ENCODE assay signal across 7 mouse cellular contexts in genomic region chr2:156202848-156203437, GRCm38 (mm10). TPM values are rescaled to one million over a fixed set of nuclear protein-coding genes. Genes with fewer than 3 reads are reported as not detected.
A peak's percentile ranks its signal among the peaks of the same experiment; 100 is the strongest.
DNase-seq lines count a peak whose midpoint lies in the region; ATAC-seq and TF ChIP-seq lines count a peak whose summit lies in the region.

No protein-coding gene starts in this region.

- DNase-seq in MEL (ENCODE audit: low read depth, low spot score): peak; percentile 59
- DNase-seq in adrenal gland, postnatal 10 days: peak; percentile 78
- peak; percentile 58 to 68 for DNase-seq in left cerebral cortex, postnatal 25 days (ENCODE audit: low spot score in 2 of 2)

- ATAC-seq in forebrain, embryonic 15.5 days (replicated peaks): 0 out of 2 replicates have a peak, but pooled peaks have one; percentile 38
- peak; percentile 86 for ATAC-seq in hindbrain, embryonic 13.5 days (ENCODE audit: low FRiP score)
- ATAC-seq in neural tube, embryonic 13.5 days (ENCODE audit: low read depth): peak; percentile 88
- ATAC-seq in erythroid progenitor cell, adult 5-6 weeks (replicated peaks; ENCODE audit: low FRiP score, poor library complexity, severe bottlenecking): no peak

- no peak for TF ChIP-seq POLR2A in MEL (IDR thresholded peaks at IDR 0.05; ENCODE audit: control insufficient read depth in 1 of 2, insufficient read depth in 1 of 2, low read depth in 1 of 2, low read length in 2 of 2, poor library complexity in 1 of 2)

- TF ChIP-seq EP300 in MEL (IDR thresholded peaks at IDR 0.05; ENCODE audit: low read depth in 1 of 2, low read length in 2 of 2): no peak; a peak in 1 of 4 replicates

- H3K9ac ChIP-seq in MEL (ENCODE audit: control insufficient read depth, low read depth, low read length, poor library complexity, severe bottlenecking): no peak overlapping the region
- peak overlapping the region; percentile 9; the same call in 1 of the 2 replicates for H3K9ac ChIP-seq in forebrain, embryonic 15.5 days (replicated peaks)
- no peak overlapping the region; the same call in 1 of the 2 replicates for H3K9ac ChIP-seq in hindbrain, embryonic 13.5 days
- H3K9ac ChIP-seq in neural tube, embryonic 13.5 days: peak overlapping the region; percentile 45; the same call in 1 of the 2 replicates

- peaks cover 5 to 17% of the 10 kb centered on the region in 2 experiments for H3K36me3 ChIP-seq in MEL (ENCODE audit: control insufficient read depth in 1 of 2, insufficient read depth in 2 of 2, low read length in 2 of 2)
- peaks cover 7% of the 10 kb centered on the region for H3K36me3 ChIP-seq in forebrain, embryonic 15.5 days
- peaks cover 14% of the 10 kb centered on the region for H3K36me3 ChIP-seq in hindbrain, embryonic 13.5 days
- H3K36me3 ChIP-seq in neural tube, embryonic 13.5 days: peaks cover 31% of the 10 kb centered on the region

- peaks cover 5 to 11% of the 10 kb centered on the region in 2 experiments; a peak in 3 of 4 replicates for H3K4me1 ChIP-seq in MEL (ENCODE audit: control insufficient read depth in 1 of 2, insufficient read depth in 2 of 2, low read length in 2 of 2)
- H3K4me1 ChIP-seq in forebrain, embryonic 15.5 days: peaks cover 34% of the 10 kb centered on the region
- H3K4me1 ChIP-seq in hindbrain, embryonic 13.5 days (replicated peaks): peaks cover 39% of the 10 kb centered on the region
- H3K4me1 ChIP-seq in neural tube, embryonic 13.5 days (replicated peaks): peaks cover 38% of the 10 kb centered on the region

- no peaks in the 10 kb centered on the region for H3K9me3 ChIP-seq in MEL (replicated peaks; ENCODE audit: insufficient read depth, low read length)
- H3K9me3 ChIP-seq in forebrain, embryonic 15.5 days: no peaks in the 10 kb centered on the region
- no peaks in the 10 kb centered on the region for H3K9me3 ChIP-seq in hindbrain, embryonic 13.5 days
- no peaks in the 10 kb centered on the region for H3K9me3 ChIP-seq in neural tube, embryonic 13.5 days

- TF ChIP-seq RAD21 in MEL (IDR thresholded peaks at IDR 0.05; ENCODE audit: low read depth, low read length): no peak

- H3K27ac ChIP-seq in MEL (ENCODE audit: control insufficient read depth, low read depth, low read length): no peak overlapping the region
- H3K27ac ChIP-seq in forebrain, embryonic 15.5 days (replicated peaks): peak overlapping the region; percentile 68
- H3K27ac ChIP-seq in hindbrain, embryonic 13.5 days: peak overlapping the region; percentile 80
- H3K27ac ChIP-seq in neural tube, embryonic 13.5 days (replicated peaks): peak overlapping the region; percentile 82

- TF ChIP-seq CTCF in MEL (IDR thresholded peaks at IDR 0.05 in 2 of 3, conservative IDR thresholded peaks at IDR 0.05 in 1 of 3; ENCODE audit: control insufficient read depth in 1 of 3, insufficient read depth in 1 of 3, low read depth in 2 of 3, low read length in 3 of 3, poor library complexity in 1 of 3, severe bottlenecking in 1 of 3): no peak

- 13% methylated on average over 3 of the region's 3 CpGs for WGBS in forebrain, embryonic 15.5 days
- 47% methylated on average over 3 of the region's 3 CpGs for WGBS in hindbrain, embryonic 13.5 days
- 40% methylated on average over 3 of the region's 3 CpGs for WGBS in neural tube, embryonic 13.5 days

- H3K4me3 ChIP-seq in MEL (ENCODE audit: control insufficient read depth in 1 of 2, insufficient read depth in 1 of 2, low read depth in 2 of 2, low read length in 2 of 2): no peak overlapping the region
- H3K4me3 ChIP-seq in forebrain, embryonic 15.5 days: no peak overlapping the region
- H3K4me3 ChIP-seq in hindbrain, embryonic 13.5 days: no peak overlapping the region
- no peak overlapping the region for H3K4me3 ChIP-seq in neural tube, embryonic 13.5 days

- no peaks in the 10 kb centered on the region for H3K27me3 ChIP-seq in MEL (ENCODE audit: control insufficient read depth in 1 of 2, insufficient read depth in 2 of 2, low read length in 2 of 2)
- H3K27me3 ChIP-seq in forebrain, embryonic 15.5 days: no peaks in the 10 kb centered on the region
- no peaks in the 10 kb centered on the region for H3K27me3 ChIP-seq in hindbrain, embryonic 13.5 days
- no peaks in the 10 kb centered on the region for H3K27me3 ChIP-seq in neural tube, embryonic 13.5 days

- intact Hi-C loops in left cerebral cortex, postnatal 25 days (cut with DNase I): no loop called here

- H3K4me2 ChIP-seq in forebrain, embryonic 15.5 days (replicated peaks): no peak overlapping the region
- H3K4me2 ChIP-seq in hindbrain, embryonic 13.5 days: peak overlapping the region; percentile 6; the same call in 1 of the 2 replicates
- 0 out of 2 replicates have a peak overlapping the region, but pooled peaks have one; percentile 9 for H3K4me2 ChIP-seq in neural tube, embryonic 13.5 days

- H3K79me2 ChIP-seq in MEL (ENCODE audit: control insufficient read depth, insufficient read depth, low read length, poor library complexity): peaks cover 19% of the 10 kb centered on the region

TF ChIP-seq in MEL, 35 proteins besides CTCF, POLR2A, EP300 and RAD21 (continues in another document):
- no peak for TF ChIP-seq SMC3 (IDR thresholded peaks at IDR 0.05; ENCODE audit: low read depth, low read length)
- TF ChIP-seq POLR2AphosphoS5 (IDR thresholded peaks at IDR 0.05; ENCODE audit: borderline replicate concordance, low read depth, low read length): no peak
- TF ChIP-seq HCFC1 (IDR thresholded peaks at IDR 0.05; ENCODE audit: low read depth, low read length): no peak
- no peak for TF ChIP-seq MYC (IDR thresholded peaks at IDR 0.05; ENCODE audit: low read depth, low read length)
- TF ChIP-seq SIN3A (IDR thresholded peaks at IDR 0.05; ENCODE audit: low read length): no peak
- TF ChIP-seq UBTF (IDR thresholded peaks at IDR 0.05; ENCODE audit: borderline replicate concordance, insufficient read depth, low read depth, low read length): no peak
- no peak for TF ChIP-seq TCF12 (IDR thresholded peaks at IDR 0.05; ENCODE audit: low read depth, low read length)
- no peak for TF ChIP-seq BHLHE40 (IDR thresholded peaks at IDR 0.05; ENCODE audit: borderline replicate concordance, low read depth, low read length)
- TF ChIP-seq USF2 (IDR thresholded peaks at IDR 0.05; ENCODE audit: borderline replicate concordance in 1 of 2, insufficient read depth in 1 of 2, low read depth in 1 of 2, low read length in 2 of 2): no peak

RNA-seq across cellular contexts. Expression of gene Phf20, which starts 6.7 kb away (rescaled TPM):
- total RNA-seq in MEL (2012; rRNA removed): 11.7 and 13.2 TPM in 2 replicates
- 10 to 100 TPM in 1 of 2 experiments, not detected in 1; 16.9 TPM for polyA plus RNA-seq in MEL (2012; ENCODE audit: insufficient read depth in 1 of 2, insufficient read length in 2 of 2, low read depth in 1 of 2, low replicate concordance in 2 of 2, missing spikeins in 1 of 2)
- 10 to 100 TPM; 35.9 to 38.0 TPM for total RNA-seq in adrenal gland, postnatal 10 days (2021)
- polyA plus RNA-seq in forebrain, embryonic 15.5 days (2015; fragmentation: Nextera tagmentation; extraction: Ambion mirVana): 153 and 157 TPM in 2 replicates
- 102 and 107 TPM in 2 replicates for polyA plus RNA-seq in hindbrain, embryonic 13.5 days (2015; fragmentation: Nextera tagmentation; extraction: Ambion mirVana)
- total RNA-seq in left cerebral cortex, postnatal 25 days (2021): 10 to 100 TPM; 68.3 to 76.5 TPM
- 101 and 126 TPM in 2 replicates for polyA plus RNA-seq in neural tube, embryonic 13.5 days (2015; fragmentation: Nextera tagmentation; extraction: Ambion mirVana)
- total RNA-seq in erythroid progenitor cell, adult 5-6 weeks (2015; ENCODE audit: low replicate concordance): 1.8 and 15.1 TPM in 2 replicates
- total RNA-seq in erythroid progenitor cell, adult 5-6 weeks (2017; ENCODE audit: low replicate concordance): 14.6 and 15.4 TPM in 2 replicates

RNA-seq across cellular contexts. Expression of gene Rbm39, which starts 22.9 kb away (rescaled TPM):
- total RNA-seq in MEL (2012; rRNA removed): 212 and 228 TPM in 2 replicates
- polyA plus RNA-seq in MEL (2012; ENCODE audit: insufficient read depth in 1 of 2, insufficient read length in 2 of 2, low read depth in 1 of 2, low replicate concordance in 2 of 2, missing spikeins in 1 of 2): 1,000 to 10,000 TPM in 1 of 2 experiments, 100 to 1,000 TPM in 1; 248 to 1,530 TPM
- total RNA-seq in adrenal gland, postnatal 10 days (2021): 100 to 1,000 TPM; 286 to 394 TPM
- 579 and 585 TPM in 2 replicates for polyA plus RNA-seq in forebrain, embryonic 15.5 days (2015; fragmentation: Nextera tagmentation; extraction: Ambion mirVana)
- polyA plus RNA-seq in hindbrain, embryonic 13.5 days (2015; fragmentation: Nextera tagmentation; extraction: Ambion mirVana): 563 and 565 TPM in 2 replicates
- 100 to 1,000 TPM; 279 to 290 TPM for total RNA-seq in left cerebral cortex, postnatal 25 days (2021)
- polyA plus RNA-seq in neural tube, embryonic 13.5 days (2015; fragmentation: Nextera tagmentation; extraction: Ambion mirVana): 509 and 512 TPM in 2 replicates
- total RNA-seq in erythroid progenitor cell, adult 5-6 weeks (2015; ENCODE audit: low replicate concordance): 430 and 594 TPM in 2 replicates
- total RNA-seq in erythroid progenitor cell, adult 5-6 weeks (2017; ENCODE audit: low replicate concordance): 425 and 602 TPM in 2 replicates

RNA-seq across cellular contexts. Expression of gene Nfs1, which starts 59.0 kb away (rescaled TPM):
- total RNA-seq in MEL (2012; rRNA removed): 79.6 and 83.9 TPM in 2 replicates
- 10 to 100 TPM in 1 of 2 experiments, not detected in 1; 64.5 TPM for polyA plus RNA-seq in MEL (2012; ENCODE audit: insufficient read depth in 1 of 2, insufficient read length in 2 of 2, low read depth in 1 of 2, low replicate concordance in 2 of 2, missing spikeins in 1 of 2)
- total RNA-seq in adrenal gland, postnatal 10 days (2021): 10 to 100 TPM; 72.0 to 78.8 TPM
- 40.7 TPM in 2 replicates for polyA plus RNA-seq in forebrain, embryonic 15.5 days (2015; fragmentation: Nextera tagmentation; extraction: Ambion mirVana)
- 30.0 and 35.7 TPM in 2 replicates for polyA plus RNA-seq in hindbrain, embryonic 13.5 days (2015; fragmentation: Nextera tagmentation; extraction: Ambion mirVana)
- total RNA-seq in left cerebral cortex, postnatal 25 days (2021): 10 to 100 TPM; 37.8 to 42.7 TPM
- polyA plus RNA-seq in neural tube, embryonic 13.5 days (2015; fragmentation: Nextera tagmentation; extraction: Ambion mirVana): 31.2 and 31.8 TPM in 2 replicates
- total RNA-seq in erythroid progenitor cell, adult 5-6 weeks (2015; ENCODE audit: low replicate concordance): 56.6 and 86.8 TPM in 2 replicates
- total RNA-seq in erythroid progenitor cell, adult 5-6 weeks (2017; ENCODE audit: low replicate concordance): 20.4 and 21.9 TPM in 2 replicates

RNA-seq across cellular contexts. Expression of gene Romo1, which starts 59.1 kb away (rescaled TPM):
- total RNA-seq in MEL (2012; rRNA removed): 392 and 402 TPM in 2 replicates
- 100 to 1,000 TPM in 1 of 2 experiments, not detected in 1; 554 TPM for polyA plus RNA-seq in MEL (2012; ENCODE audit: insufficient read depth in 1 of 2, insufficient read length in 2 of 2, low read depth in 1 of 2, low replicate concordance in 2 of 2, missing spikeins in 1 of 2)
- 100 to 1,000 TPM; 406 to 407 TPM for total RNA-seq in adrenal gland, postnatal 10 days (2021)
- polyA plus RNA-seq in forebrain, embryonic 15.5 days (2015; fragmentation: Nextera tagmentation; extraction: Ambion mirVana): 363 and 422 TPM in 2 replicates
- polyA plus RNA-seq in hindbrain, embryonic 13.5 days (2015; fragmentation: Nextera tagmentation; extraction: Ambion mirVana): 443 and 462 TPM in 2 replicates
- total RNA-seq in left cerebral cortex, postnatal 25 days (2021): 100 to 1,000 TPM; 168 to 181 TPM
- 373 and 399 TPM in 2 replicates for polyA plus RNA-seq in neural tube, embryonic 13.5 days (2015; fragmentation: Nextera tagmentation; extraction: Ambion mirVana)
- total RNA-seq in erythroid progenitor cell, adult 5-6 weeks (2015; ENCODE audit: low replicate concordance): 26.8 and 43.6 TPM in 2 replicates
- 4.2 and 16.4 TPM in 2 replicates for total RNA-seq in erythroid progenitor cell, adult 5-6 weeks (2017; ENCODE audit: low replicate concordance)

Comparison
In these comparisons a context has a peak if more than half of its experiments do, and no peak if none do; other contexts are left out.
1. H3K9ac ChIP-seq: peak in forebrain, embryonic 15.5 days (single experiment) and neural tube, embryonic 13.5 days (single experiment); none in MEL (single experiment) and hindbrain, embryonic 13.5 days (single experiment).
2. Peak in every context shown above with its lines, with median percentiles within 50 percentile points of each other: DNase-seq.